Mouse (Mus musculus): ENCODE measurements around the gene Odf2l. TPM values are rescaled to one million over a fixed set of nuclear protein-coding genes. Genes with fewer than 3 reads are reported as not detected.

The Odf2l gene
- polyA plus RNA-seq, 1 experiment from 2014 or later = 12.6 TPM

Other genes with a start within 250 kb of the Odf2l start
- gene Clca4b, start 186.1 kb upstream of the Odf2l start, polyA plus RNA-seq (2014; fragmentation: Nextera tagmentation; extraction: Ambion mirVana) = not detected in 2 replicates
- not detected in 2 replicates for gene Clca4a, start 143.5 kb upstream of the Odf2l start, polyA plus RNA-seq (2014; fragmentation: Nextera tagmentation; extraction: Ambion mirVana)
- 0.25 and 0.39 TPM in 2 replicates for gene Clca1, start 85.8 kb upstream of the Odf2l start, polyA plus RNA-seq (2014; fragmentation: Nextera tagmentation; extraction: Ambion mirVana)
- 0.69 and 0.95 TPM in 2 replicates for gene Clca2, start 19.1 kb upstream of the Odf2l start, polyA plus RNA-seq (2014; fragmentation: Nextera tagmentation; extraction: Ambion mirVana)
- gene Col24a1, start 173.9 kb downstream of the Odf2l start, polyA plus RNA-seq (2014; fragmentation: Nextera tagmentation; extraction: Ambion mirVana) = 12.6 and 16.3 TPM in 2 replicates